Mouse (Mus musculus) ES-E14 (cell line): ENCODE data around the gene Sphk1.

Experiments used
- CHD2 ChIP-seq: IDR thresholded peaks from 2 replicates; pipeline ENCODE4 v1.6.1; 2014; ENCODE audit warnings: mild to moderate bottlenecking, low read depth, low read length, inconsistent platforms
- HCFC1 ChIP-seq: IDR thresholded peaks from 2 replicates; pipeline ENCODE4 v1.6.1; 2012; ENCODE audit warnings: low read length, inconsistent platforms, borderline replicate concordance; ENCODE audit not compliant: insufficient read depth
- MAFK ChIP-seq: IDR thresholded peaks from 2 replicates; pipeline ENCODE4 v1.6.1; 2014; ENCODE audit warnings: mild to moderate bottlenecking, low read depth, low read length, inconsistent platforms; ENCODE audit not compliant: insufficient read depth
- ZC3H11A ChIP-seq: IDR thresholded peaks from 2 replicates; pipeline ENCODE4 v1.6.1; 2012; ENCODE audit warnings: low read depth, mild to moderate bottlenecking, inconsistent platforms, low read length, borderline replicate concordance
- ZNF384 ChIP-seq: IDR thresholded peaks from 2 replicates; pipeline ENCODE4 v1.6.1; 2012; ENCODE audit warnings: low read depth, low read length, inconsistent platforms

- TF ChIP-seq CHD2 (no peak), MAFK (no peak), HCFC1 (no peak), ZNF384 (peak; percentile 85), ZC3H11A (no peak)
Measured at GRCm38 (mm10) chr11:116488207-116488606, 42.5 kb upstream of the Sphk1 start.
